Mouse (Mus musculus): ENCODE measurements around the gene H2-Q1. TPM values are rescaled to one million over a fixed set of nuclear protein-coding genes. Genes with fewer than 3 reads are reported as not detected.
"Not testable (repeated sequence)": the region's sequence is repeated elsewhere in the genome, so short reads cannot be mapped to it uniquely, and the experiment has no call there.

The H2-Q1 gene
- polyA plus RNA-seq, 1 experiment from 2014 or later, result not detected

DNA sequence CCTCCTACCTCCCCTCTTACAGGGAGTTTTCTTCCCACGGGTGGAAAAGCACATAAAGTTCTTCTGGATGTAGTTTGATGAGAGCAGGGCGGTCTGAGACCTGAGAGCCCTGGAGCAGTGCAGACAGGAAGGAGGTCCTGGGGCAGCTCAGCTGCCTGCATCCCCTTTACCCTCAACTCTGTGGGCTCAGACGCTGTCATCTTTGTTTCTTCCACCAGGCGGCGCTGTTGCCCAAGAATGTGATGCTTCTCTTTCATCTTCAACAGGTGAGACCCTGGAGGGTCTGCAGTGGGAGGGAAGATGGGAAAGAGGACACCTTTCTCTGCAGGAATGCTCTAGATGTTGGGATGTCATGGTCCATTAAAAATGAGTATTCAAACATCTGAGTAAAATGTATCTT is 24.4 kb upstream of the H2-Q1 start:
- peak; percentile 57 for DNase-seq (ENCODE audit: low spot score)
- not testable (repeated sequence) for H3K4me3 ChIP-seq (ENCODE audit: low read depth, low read length); H3K27ac ChIP-seq (replicated peaks; ENCODE audit: low read depth, low read length); H3K9ac ChIP-seq (replicated peaks; ENCODE audit: low read length); ATAC-seq (replicated peaks; ENCODE audit: insufficient number of reproducible peaks, low FRiP score, low TSS enrichment, low read depth); H3K9me3 ChIP-seq (replicated peaks; ENCODE audit: control insufficient read depth, low read length); H3K4me2 ChIP-seq (ENCODE audit: low read depth, low read length); H3K27me3 ChIP-seq (ENCODE audit: control insufficient read depth, insufficient read depth, low read length); H3K4me1 ChIP-seq (ENCODE audit: control insufficient read depth, insufficient read depth, low read length); H3K36me3 ChIP-seq (replicated peaks; ENCODE audit: control insufficient read depth, insufficient read depth, low read depth, low read length)
- whole genome bisulfite sequencing, result 3% methylated on average over 5 of the region's 5 CpGs

DNA sequence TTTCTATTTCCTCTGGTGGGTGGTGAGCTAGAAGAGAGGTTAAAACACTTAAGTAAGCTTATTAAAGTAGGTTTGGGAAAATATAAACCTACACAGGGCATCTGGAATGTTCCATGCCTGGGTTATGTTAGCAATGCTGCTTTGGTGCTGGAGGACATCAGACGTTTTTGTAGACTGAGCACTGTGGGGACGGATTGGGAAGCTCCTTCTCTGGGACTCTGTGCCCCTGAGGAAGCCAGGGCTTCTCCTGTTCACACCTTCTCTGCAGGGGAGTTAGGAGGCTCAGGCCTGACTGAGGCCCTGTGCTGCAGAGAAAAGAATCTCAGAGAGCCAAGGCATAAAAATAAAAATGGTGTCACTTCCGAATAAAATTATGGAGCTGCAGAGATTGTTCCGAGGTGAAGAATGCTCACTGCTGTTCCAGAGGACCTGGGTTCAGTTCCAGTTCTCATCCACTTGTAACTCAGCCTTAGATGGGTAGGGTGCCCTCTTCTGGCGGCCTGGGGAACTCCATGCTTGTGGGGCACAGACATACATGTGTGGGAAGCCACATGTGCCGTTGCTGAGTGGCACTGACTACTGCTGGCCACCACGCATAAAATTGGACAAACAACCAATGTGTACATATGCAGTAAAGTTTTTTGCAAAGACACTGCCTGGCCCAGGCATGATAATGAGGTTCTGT is 19.8 kb upstream of the H2-Q1 start:
- not testable (repeated sequence) for ATAC-seq (replicated peaks; ENCODE audit: insufficient number of reproducible peaks, low FRiP score, low TSS enrichment, low read depth); H3K9me3 ChIP-seq (replicated peaks; ENCODE audit: control insufficient read depth, low read length); DNase-seq (ENCODE audit: low spot score); H3K4me3 ChIP-seq (ENCODE audit: low read depth, low read length); H3K36me3 ChIP-seq (replicated peaks; ENCODE audit: control insufficient read depth, insufficient read depth, low read depth, low read length); H3K4me2 ChIP-seq (ENCODE audit: low read depth, low read length); H3K27me3 ChIP-seq (ENCODE audit: control insufficient read depth, insufficient read depth, low read length); H3K9ac ChIP-seq (replicated peaks; ENCODE audit: low read length); H3K4me1 ChIP-seq (ENCODE audit: control insufficient read depth, insufficient read depth, low read length); H3K27ac ChIP-seq (replicated peaks; ENCODE audit: low read depth, low read length)
- 85% methylated on average over 7 of the region's 7 CpGs for WGBS

GRCm38 (mm10) chr17:35301645-35302258 is 18.5 kb upstream of the H2-Q1 start:
- WGBS, result 27% methylated on average over 13 of the region's 13 CpGs
- DNase-seq (ENCODE audit: low spot score), result peak; percentile 78
- Histone ChIP-seq H3K4me3 (ENCODE audit: low read depth, low read length) (no peak overlapping the region), H3K4me1 (ENCODE audit: control insufficient read depth, insufficient read depth, low read length) (no peaks in the 10 kb centered on the region), H3K9me3 (replicated peaks; ENCODE audit: control insufficient read depth, low read length) (no peaks in the 10 kb centered on the region), H3K4me2 (ENCODE audit: low read depth, low read length) (no peak overlapping the region), H3K27me3 (ENCODE audit: control insufficient read depth, insufficient read depth, low read length) (no peaks in the 10 kb centered on the region), H3K9ac (replicated peaks; ENCODE audit: low read length) (no peak overlapping the region), H3K36me3 (replicated peaks; ENCODE audit: control insufficient read depth, insufficient read depth, low read depth, low read length) (no peaks in the 10 kb centered on the region), H3K27ac (replicated peaks; ENCODE audit: low read depth, low read length) (no peak overlapping the region)
- no peak for ATAC-seq (replicated peaks; ENCODE audit: insufficient number of reproducible peaks, low FRiP score, low TSS enrichment, low read depth)

DNA sequence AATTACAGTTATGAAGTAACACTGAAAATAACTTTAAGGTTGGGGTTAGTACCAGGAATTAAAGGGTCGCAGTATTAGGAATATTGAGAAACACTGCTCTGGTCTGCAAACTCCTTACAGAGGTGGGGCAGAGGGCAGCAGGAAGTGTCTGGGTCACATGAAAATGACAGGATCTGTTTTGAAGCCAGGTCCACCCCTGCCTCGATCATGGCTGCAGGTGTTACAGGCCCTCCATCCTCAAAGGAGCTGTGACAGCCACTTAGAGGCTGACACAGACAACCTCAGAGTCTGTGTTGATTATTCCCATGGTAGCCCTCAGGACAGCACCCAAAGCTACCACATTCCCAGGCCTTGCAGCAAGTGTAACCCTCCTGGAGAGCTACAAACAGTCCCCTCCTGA is 16.9 kb upstream of the H2-Q1 start:
- DNase-seq (ENCODE audit: low spot score), result no peak
- no peaks in the 10 kb centered on the region for H3K4me1 ChIP-seq (ENCODE audit: control insufficient read depth, insufficient read depth, low read length)
- H3K36me3 ChIP-seq (replicated peaks; ENCODE audit: control insufficient read depth, insufficient read depth, low read depth, low read length), result no peaks in the 10 kb centered on the region
- H3K27ac ChIP-seq (replicated peaks; ENCODE audit: low read depth, low read length), result no peak overlapping the region
- no peak overlapping the region for H3K4me2 ChIP-seq (ENCODE audit: low read depth, low read length)
- H3K27me3 ChIP-seq (ENCODE audit: control insufficient read depth, insufficient read depth, low read length), result no peaks in the 10 kb centered on the region
- no peak overlapping the region for H3K9ac ChIP-seq (replicated peaks; ENCODE audit: low read length)
- H3K9me3 ChIP-seq (replicated peaks; ENCODE audit: control insufficient read depth, low read length), result no peaks in the 10 kb centered on the region
- ATAC-seq (replicated peaks; ENCODE audit: insufficient number of reproducible peaks, low FRiP score, low TSS enrichment, low read depth), result no peak
- no peak overlapping the region for H3K4me3 ChIP-seq (ENCODE audit: low read depth, low read length)
- WGBS, result 72% methylated on average over 2 of the region's 2 CpGs

GRCm38 (mm10) chr17:35303756-35304350 is 16.4 kb upstream of the H2-Q1 start:
- WGBS, result 83% methylated on average over 10 of the region's 10 CpGs
- Histone ChIP-seq H3K4me1 (ENCODE audit: control insufficient read depth, insufficient read depth, low read length) (no peaks in the 10 kb centered on the region), H3K36me3 (replicated peaks; ENCODE audit: control insufficient read depth, insufficient read depth, low read depth, low read length) (no peaks in the 10 kb centered on the region), H3K27ac (replicated peaks; ENCODE audit: low read depth, low read length) (no peak overlapping the region), H3K4me3 (ENCODE audit: low read depth, low read length) (no peak overlapping the region), H3K27me3 (ENCODE audit: control insufficient read depth, insufficient read depth, low read length) (no peaks in the 10 kb centered on the region), H3K4me2 (ENCODE audit: low read depth, low read length) (no peak overlapping the region), H3K9me3 (replicated peaks; ENCODE audit: control insufficient read depth, low read length) (no peaks in the 10 kb centered on the region), H3K9ac (replicated peaks; ENCODE audit: low read length) (no peak overlapping the region)
- no peak for DNase-seq (ENCODE audit: low spot score)
- no peak for ATAC-seq (replicated peaks; ENCODE audit: insufficient number of reproducible peaks, low FRiP score, low TSS enrichment, low read depth)

GRCm38 (mm10) chr17:35304478-35304877 is 15.7 kb upstream of the H2-Q1 start:
- Histone ChIP-seq H3K27me3 (ENCODE audit: control insufficient read depth, insufficient read depth, low read length) (no peaks in the 10 kb centered on the region), H3K27ac (replicated peaks; ENCODE audit: low read depth, low read length) (no peak overlapping the region), H3K9me3 (replicated peaks; ENCODE audit: control insufficient read depth, low read length) (no peaks in the 10 kb centered on the region), H3K4me3 (ENCODE audit: low read depth, low read length) (no peak overlapping the region), H3K4me1 (ENCODE audit: control insufficient read depth, insufficient read depth, low read length) (no peaks in the 10 kb centered on the region), H3K36me3 (replicated peaks; ENCODE audit: control insufficient read depth, insufficient read depth, low read depth, low read length) (no peaks in the 10 kb centered on the region), H3K4me2 (ENCODE audit: low read depth, low read length) (no peak overlapping the region), H3K9ac (replicated peaks; ENCODE audit: low read length) (no peak overlapping the region)
- DNase-seq (ENCODE audit: low spot score) (no peak), ATAC-seq (replicated peaks; ENCODE audit: insufficient number of reproducible peaks, low FRiP score, low TSS enrichment, low read depth) (no peak)
- WGBS, result 73% methylated on average over 6 of the region's 6 CpGs

GRCm38 (mm10) chr17:35304921-35305320 is 15.3 kb upstream of the H2-Q1 start:
- H3K4me1 ChIP-seq (ENCODE audit: control insufficient read depth, insufficient read depth, low read length); H3K4me3 ChIP-seq (ENCODE audit: low read depth, low read length); H3K27me3 ChIP-seq (ENCODE audit: control insufficient read depth, insufficient read depth, low read length); ATAC-seq (replicated peaks; ENCODE audit: insufficient number of reproducible peaks, low FRiP score, low TSS enrichment, low read depth); H3K9me3 ChIP-seq (replicated peaks; ENCODE audit: control insufficient read depth, low read length); DNase-seq (ENCODE audit: low spot score); H3K9ac ChIP-seq (replicated peaks; ENCODE audit: low read length); H3K36me3 ChIP-seq (replicated peaks; ENCODE audit: control insufficient read depth, insufficient read depth, low read depth, low read length); H3K27ac ChIP-seq (replicated peaks; ENCODE audit: low read depth, low read length); H3K4me2 ChIP-seq (ENCODE audit: low read depth, low read length): not testable (repeated sequence)
- 82% methylated on average over 8 of the region's 8 CpGs for WGBS

GRCm38 (mm10) chr17:35318671-35319070 is 1.5 kb upstream of the H2-Q1 start:
- no peaks in the 10 kb centered on the region for H3K4me1 ChIP-seq (ENCODE audit: control insufficient read depth, insufficient read depth, low read length)
- no peaks in the 10 kb centered on the region for H3K36me3 ChIP-seq (replicated peaks; ENCODE audit: control insufficient read depth, insufficient read depth, low read depth, low read length)
- no peak for ATAC-seq (replicated peaks; ENCODE audit: insufficient number of reproducible peaks, low FRiP score, low TSS enrichment, low read depth)
- no peak overlapping the region for H3K27ac ChIP-seq (replicated peaks; ENCODE audit: low read depth, low read length)
- H3K4me2 ChIP-seq (ENCODE audit: low read depth, low read length), result no peak overlapping the region
- H3K27me3 ChIP-seq (ENCODE audit: control insufficient read depth, insufficient read depth, low read length), result peaks cover 22% of the 10 kb centered on the region
- no peak overlapping the region for H3K9ac ChIP-seq (replicated peaks; ENCODE audit: low read length)
- no peaks in the 10 kb centered on the region for H3K9me3 ChIP-seq (replicated peaks; ENCODE audit: control insufficient read depth, low read length)
- no peak for DNase-seq (ENCODE audit: low spot score)
- H3K4me3 ChIP-seq (ENCODE audit: low read depth, low read length), result no peak overlapping the region
